20 mouse cellular contexts compared by ENCODE assay signal in genomic region chr1:40021617-40022016, GRCm38 (mm10). TPM values are rescaled to one million over a fixed set of nuclear protein-coding genes. Genes with fewer than 3 reads are reported as not detected.
"Had no signal": no experiment of that assay in that cellular context is flagged by ENCODE, and none has a peak within 500 bp of the region (broad histone marks: within the 10 kb centered on the region; RNA-seq: fewer than 3 reads in every experiment).

No protein-coding gene starts in this region.

- H3K27ac ChIP-seq: midbrain, embryonic 10.5 days; midbrain, embryonic 12.5 days; neural tube, embryonic 13.5 days; neural tube, embryonic 15.5 days had no signal

- H3K27me3 ChIP-seq: midbrain, embryonic 12.5 days; neural tube, embryonic 13.5 days; neural tube, embryonic 15.5 days had no signal

- H3K4me2 ChIP-seq: lung, embryonic 14.5 days; midbrain, embryonic 12.5 days; neural tube, embryonic 13.5 days; neural tube, embryonic 15.5 days had no signal

- H3K4me1 ChIP-seq: midbrain, embryonic 10.5 days; midbrain, embryonic 12.5 days; neural tube, embryonic 13.5 days; neural tube, embryonic 15.5 days had no signal

- H3K9ac ChIP-seq: lung, embryonic 14.5 days; midbrain, embryonic 12.5 days; neural tube, embryonic 13.5 days; neural tube, embryonic 15.5 days had no signal

- H3K9me3 ChIP-seq: midbrain, embryonic 10.5 days; midbrain, embryonic 12.5 days; neural tube, embryonic 13.5 days; neural tube, embryonic 15.5 days had no signal

- ATAC-seq: midbrain, embryonic 16.5 days had no signal

- H3K4me3 ChIP-seq: midbrain, embryonic 10.5 days; midbrain, embryonic 12.5 days; myocyte; neural tube, embryonic 13.5 days; neural tube, embryonic 15.5 days had no signal

- DNase-seq: lung, adult 18-20 months; lung, embryonic 14.5 days; lung, postnatal 10 days; lung, postnatal 4 days; midbrain, embryonic 14.5 days; retina, postnatal 1 day; right cerebral cortex, postnatal 25 days; right cerebral cortex, postnatal 4 days; spleen, adult 18-20 months; thymus, adult 2 months; thymus, postnatal 25 days; thymus, postnatal 4 days had no signal

RNA-seq across cellular contexts. Expression of gene Il1r2, which starts 52.3 kb away (rescaled TPM):
- polyA plus RNA-seq: midbrain, embryonic 12.5 days; neural tube, embryonic 11.5 days; testis, adult 2 months had no signal
